ENCODE assay signal across 12 mouse cellular contexts in the genomic region with DNA sequence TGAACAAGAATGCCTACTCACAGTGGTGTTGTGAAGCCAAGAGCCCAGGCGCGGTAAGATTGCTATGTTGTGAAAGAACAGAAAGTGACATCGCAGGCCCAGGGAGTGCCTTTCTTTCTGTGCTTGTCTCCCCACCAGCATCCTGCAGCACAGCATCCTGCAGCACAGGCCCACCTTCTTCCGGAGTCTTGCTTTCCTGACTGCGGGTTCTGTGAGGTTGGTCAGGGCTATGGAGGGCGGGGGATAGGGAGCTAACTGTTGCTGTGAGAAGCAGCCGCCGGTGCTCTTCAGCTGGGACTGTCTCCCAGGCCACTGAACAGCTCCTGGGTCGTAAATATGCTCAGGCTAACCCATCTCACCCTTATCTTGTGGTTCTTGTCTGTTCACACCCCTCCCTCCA.
DNase-seq lines count a peak whose midpoint lies in the region; ATAC-seq and TF ChIP-seq lines count a peak whose summit lies in the region.
"Had no signal": no experiment of that assay in that cellular context is flagged by ENCODE, and none has a peak within 500 bp of the region (broad histone marks: within the 10 kb centered on the region; RNA-seq: fewer than 3 reads in every experiment).

No protein-coding gene starts in this region.

- H3K9ac ChIP-seq in hindbrain, embryonic 14.5 days: no peak overlapping the region
- no peak overlapping the region for H3K9ac ChIP-seq in hindbrain, embryonic 11.5 days (ENCODE audit: low read depth, low read length)
- H3K9ac ChIP-seq: embryonic facial prominence, embryonic 15.5 days; limb, embryonic 12.5 days had no signal

- 81% methylated on average over 9 of the region's 9 CpGs for WGBS in hindbrain, embryonic 14.5 days
- WGBS in hindbrain, embryonic 11.5 days: 83% methylated on average over 9 of the region's 9 CpGs
- WGBS in olfactory bulb, adult 2 months: 72% methylated on average over 9 of the region's 9 CpGs

- H3K4me1 ChIP-seq in hindbrain, embryonic 14.5 days (replicated peaks; ENCODE audit: control insufficient read depth, insufficient read depth, low read length): peaks cover 50% of the 10 kb centered on the region
- H3K4me1 ChIP-seq in hindbrain, embryonic 11.5 days (replicated peaks; ENCODE audit: control insufficient read depth, insufficient read depth, low read length): no peaks in the 10 kb centered on the region; the same call in 1 of the 2 replicates
- peaks cover 18% of the 10 kb centered on the region for H3K4me1 ChIP-seq in olfactory bulb, adult 2 months (ENCODE audit: control insufficient read depth, insufficient read depth, low read length)

- no peak for ATAC-seq in hindbrain, embryonic 14.5 days (ENCODE audit: low FRiP score)
- no peak for ATAC-seq in hindbrain, embryonic 11.5 days (ENCODE audit: low FRiP score)
- peak; percentile 78 for ATAC-seq in inflammation-experienced regulatory T-cells, adult 6 months

- no peak overlapping the region for H3K4me3 ChIP-seq in hindbrain, embryonic 14.5 days (replicated peaks; ENCODE audit: low read length)
- no peak overlapping the region for H3K4me3 ChIP-seq in hindbrain, embryonic 11.5 days (ENCODE audit: low read depth, low read length)
- no peak overlapping the region; the same call in 1 of the 2 replicates for H3K4me3 ChIP-seq in olfactory bulb, adult 2 months (ENCODE audit: insufficient read depth, low read depth, low read length)
- H3K4me3 ChIP-seq: embryonic facial prominence, embryonic 15.5 days; limb, embryonic 12.5 days had no signal

- H3K36me3 ChIP-seq in hindbrain, embryonic 14.5 days (replicated peaks; ENCODE audit: control insufficient read depth, insufficient read depth): no peaks in the 10 kb centered on the region
- H3K36me3 ChIP-seq in hindbrain, embryonic 11.5 days (ENCODE audit: control insufficient read depth, insufficient read depth, low read length): no peaks in the 10 kb centered on the region
- H3K36me3 ChIP-seq: embryonic facial prominence, embryonic 15.5 days; limb, embryonic 12.5 days had no signal

- no peaks in the 10 kb centered on the region for H3K9me3 ChIP-seq in hindbrain, embryonic 14.5 days (ENCODE audit: control insufficient read depth, low read length)
- no peaks in the 10 kb centered on the region for H3K9me3 ChIP-seq in hindbrain, embryonic 11.5 days (ENCODE audit: control insufficient read depth, low read length)
- H3K9me3 ChIP-seq: embryonic facial prominence, embryonic 15.5 days; limb, embryonic 12.5 days had no signal

- peak overlapping the region; percentile 61 for H3K27ac ChIP-seq in hindbrain, embryonic 14.5 days
- H3K27ac ChIP-seq in hindbrain, embryonic 11.5 days (ENCODE audit: low read depth, low read length): no peak overlapping the region
- H3K27ac ChIP-seq in olfactory bulb, adult 2 months (ENCODE audit: insufficient read depth, low read depth, low read length): no peak overlapping the region
- H3K27ac ChIP-seq: embryonic facial prominence, embryonic 15.5 days; limb, embryonic 12.5 days had no signal

- TF ChIP-seq CTCF in olfactory bulb, adult 2 months (IDR thresholded peaks at IDR 0.05; ENCODE audit: insufficient read depth, low read depth, low read length): 0 out of 2 replicates have a peak, but pooled peaks have one; percentile 4

- H3K27me3 ChIP-seq in hindbrain, embryonic 14.5 days (ENCODE audit: control insufficient read depth, insufficient read depth, low read length): no peaks in the 10 kb centered on the region
- H3K27me3 ChIP-seq in hindbrain, embryonic 11.5 days (ENCODE audit: control insufficient read depth, insufficient read depth, low read length): no peaks in the 10 kb centered on the region
- H3K27me3 ChIP-seq: embryonic facial prominence, embryonic 15.5 days; limb, embryonic 12.5 days had no signal

- intact Hi-C loops in heart, postnatal 25 days (cut with DNase I): no loop called here

- TF ChIP-seq POLR2A in olfactory bulb, adult 2 months (IDR thresholded peaks at IDR 0.05; ENCODE audit: insufficient read depth, low read depth, low read length): no peak

- H3K4me2 ChIP-seq in hindbrain, embryonic 14.5 days (replicated peaks): no peak overlapping the region
- H3K4me2 ChIP-seq in hindbrain, embryonic 11.5 days (replicated peaks; ENCODE audit: low read depth, low read length): no peak overlapping the region
- H3K4me2 ChIP-seq: embryonic facial prominence, embryonic 15.5 days; limb, embryonic 12.5 days had no signal

- no peak for DNase-seq in hindbrain, embryonic 14.5 days (ENCODE audit: low spot score)
- no peak for DNase-seq in hindbrain, embryonic 11.5 days (ENCODE audit: low spot score)
- peak; percentile 79 for DNase-seq in T-cell, adult 2 months (ENCODE audit: low spot score)
- no peak for DNase-seq in MN1 (ENCODE audit: low spot score)
- DNase-seq in heart, postnatal 25 days (ENCODE audit: low spot score): no peak
- DNase-seq in layer of hippocampus, adult 9-10 months (ENCODE audit: low spot score): no peak
- DNase-seq: gastrocnemius, postnatal 10 days; kidney, postnatal 36 days had no signal
